In genomic region chr12:12287131-12287786, GRCm38 (mm10) we compare ENCODE assay signal across 9 mouse cellular contexts. TPM values are rescaled to one million over a fixed set of nuclear protein-coding genes. Genes with fewer than 3 reads are reported as not detected.
DNase-seq lines count a peak whose midpoint lies in the region; ATAC-seq lines count a peak whose summit lies in the region.
"Had no signal": no experiment of that assay in that cellular context is flagged by ENCODE, and none has a peak within 500 bp of the region (broad histone marks: within the 10 kb centered on the region; RNA-seq: fewer than 3 reads in every experiment).

No protein-coding gene starts in this region.

- no peaks in the 10 kb centered on the region for H3K27me3 ChIP-seq in neural tube, embryonic 11.5 days (ENCODE audit: control insufficient read depth, insufficient read depth, low read length)
- H3K27me3 ChIP-seq in forebrain, embryonic 10.5 days (ENCODE audit: poor library complexity, severe bottlenecking), result no peaks in the 10 kb centered on the region
- no peaks in the 10 kb centered on the region for H3K27me3 ChIP-seq in midbrain, embryonic 14.5 days (ENCODE audit: control insufficient read depth, insufficient read depth, low read length)
- H3K27me3 ChIP-seq: embryonic facial prominence, embryonic 12.5 days had no signal

- H3K27ac ChIP-seq in neural tube, embryonic 11.5 days (ENCODE audit: low read depth, low read length), result peak overlapping the region; percentile 60
- peak overlapping the region; percentile 48; the same call in 1 of the 2 replicates for H3K27ac ChIP-seq in forebrain, embryonic 10.5 days
- peak overlapping the region; percentile 83 for H3K27ac ChIP-seq in midbrain, embryonic 14.5 days (replicated peaks; ENCODE audit: low read depth, low read length)
- H3K27ac ChIP-seq: embryonic facial prominence, embryonic 12.5 days had no signal

- no peak overlapping the region for H3K4me3 ChIP-seq in neural tube, embryonic 11.5 days (ENCODE audit: low read depth, low read length)
- H3K4me3 ChIP-seq in forebrain, embryonic 10.5 days, result no peak overlapping the region
- H3K4me3 ChIP-seq in midbrain, embryonic 14.5 days (replicated peaks; ENCODE audit: low read depth, low read length), result no peak overlapping the region
- H3K4me3 ChIP-seq: embryonic facial prominence, embryonic 12.5 days had no signal

- peak; percentile 67 for ATAC-seq in neural tube, embryonic 11.5 days (ENCODE audit: insufficient read depth, low FRiP score, low TSS enrichment)
- peak; percentile 61 for ATAC-seq in inflammation-experienced regulatory T-cells, adult 6 months
- ATAC-seq in midbrain, embryonic 14.5 days (ENCODE audit: low FRiP score, low TSS enrichment), result peak; percentile 62

- peaks cover 13% of the 10 kb centered on the region; the same call in 1 of the 2 replicates for H3K4me1 ChIP-seq in neural tube, embryonic 11.5 days (ENCODE audit: control insufficient read depth, insufficient read depth, low read length)
- H3K4me1 ChIP-seq in forebrain, embryonic 10.5 days, result peaks cover 21% of the 10 kb centered on the region
- peaks cover 19% of the 10 kb centered on the region for H3K4me1 ChIP-seq in midbrain, embryonic 14.5 days (ENCODE audit: control insufficient read depth, insufficient read depth, low read length)

- 57% methylated on average over 9 of the region's 9 CpGs for WGBS in neural tube, embryonic 11.5 days
- 68% methylated on average over 9 of the region's 9 CpGs for WGBS in forebrain, embryonic 10.5 days
- 28% methylated on average over 9 of the region's 9 CpGs for WGBS in midbrain, embryonic 14.5 days

- no peak overlapping the region for H3K4me2 ChIP-seq in neural tube, embryonic 11.5 days (ENCODE audit: low read depth)
- peak overlapping the region; percentile 12 for H3K4me2 ChIP-seq in midbrain, embryonic 14.5 days (ENCODE audit: low read length)
- H3K4me2 ChIP-seq: embryonic facial prominence, embryonic 12.5 days had no signal

- H3K9me3 ChIP-seq in neural tube, embryonic 11.5 days (ENCODE audit: control insufficient read depth, low read length), result no peaks in the 10 kb centered on the region
- no peaks in the 10 kb centered on the region for H3K9me3 ChIP-seq in forebrain, embryonic 10.5 days
- H3K9me3 ChIP-seq in midbrain, embryonic 14.5 days (ENCODE audit: control insufficient read depth, low read length), result no peaks in the 10 kb centered on the region
- H3K9me3 ChIP-seq: embryonic facial prominence, embryonic 12.5 days had no signal

- DNase-seq in adrenal gland, postnatal 10 days, result peak; percentile 56
- DNase-seq in adrenal gland, postnatal 4 days (ENCODE audit: low spot score in 2 of 2), result no peak
- DNase-seq in neural tube, embryonic 11.5 days (ENCODE audit: low spot score), result peak; percentile 16
- no peak for DNase-seq in neural tube, embryonic 10.5 days (ENCODE audit: extremely low spot score, low spot score)
- DNase-seq in forebrain, embryonic 10.5 days (ENCODE audit: extremely low spot score, low spot score), result no peak
- DNase-seq in midbrain, embryonic 14.5 days, result peak; percentile 67
- no peak for DNase-seq in adipocyte (ENCODE audit: low spot score)

- peak overlapping the region; percentile 14; the same call in 1 of the 2 replicates for H3K9ac ChIP-seq in neural tube, embryonic 11.5 days (ENCODE audit: low read length)
- no peak overlapping the region; the same call in 1 of the 2 replicates for H3K9ac ChIP-seq in midbrain, embryonic 14.5 days (replicated peaks; ENCODE audit: low read length)
- H3K9ac ChIP-seq: embryonic facial prominence, embryonic 12.5 days had no signal

- no peaks in the 10 kb centered on the region for H3K36me3 ChIP-seq in neural tube, embryonic 11.5 days (ENCODE audit: control insufficient read depth, insufficient read depth, low read length)
- H3K36me3 ChIP-seq in forebrain, embryonic 10.5 days (replicated peaks), result no peaks in the 10 kb centered on the region
- H3K36me3 ChIP-seq in midbrain, embryonic 14.5 days (ENCODE audit: control insufficient read depth, insufficient read depth, low read length), result no peaks in the 10 kb centered on the region
- H3K36me3 ChIP-seq: embryonic facial prominence, embryonic 12.5 days had no signal

RNA-seq across cellular contexts. Expression of gene Fam49a, which starts 25.3 kb away (rescaled TPM):
- 10 to 100 TPM; 18.5 to 19.9 TPM for total RNA-seq in adrenal gland, postnatal 10 days (2021)
- 10 to 100 TPM; 16.3 to 19.0 TPM for total RNA-seq in adrenal gland, postnatal 4 days (2021)
- polyA plus RNA-seq in neural tube, embryonic 11.5 days (2014; fragmentation: Nextera tagmentation; extraction: Ambion mirVana), result 34.4 and 35.7 TPM in 2 replicates
- 5.3 and 6.3 TPM in 2 replicates for polyA plus RNA-seq in forebrain, embryonic 10.5 days (2016; fragmentation: Nextera tagmentation; extraction: Ambion mirVana)
- polyA plus RNA-seq in inflammation-experienced regulatory T-cells, adult 6 months (2017; shearing (Covaris generic)), result 10 to 100 TPM; 45.2 to 55.3 (median 53.3) TPM
- polyA plus RNA-seq in midbrain, embryonic 14.5 days (2014; fragmentation: Nextera tagmentation; extraction: Ambion mirVana), result 48.6 and 57.0 TPM in 2 replicates

Comparison
In these comparisons a context has a peak if more than half of its experiments do, and no peak if none do; other contexts are left out.
1. DNase-seq: peak in adrenal gland, postnatal 10 days (single experiment), neural tube, embryonic 11.5 days (single experiment) and midbrain, embryonic 14.5 days (single experiment); none in adrenal gland, postnatal 4 days (0 of 2), neural tube, embryonic 10.5 days (single experiment), forebrain, embryonic 10.5 days (single experiment) and adipocyte (single experiment).
2. Peak in every context shown above with its lines, with median percentiles within 50 percentile points of each other: ATAC-seq and H3K27ac ChIP-seq.